Mouse (Mus musculus) cerebellum, postnatal 36 days (tissue): ENCODE measurements around the gene Mcm2.

Source experiments
- DNase-seq, 2 experiments: peaks; one replicate each; pipeline ENCODE4 v3.0.0; 2021 to 2022; ENCODE audit warnings: mixed read lengths in 2 of 2

The Mcm2 gene

DNA sequence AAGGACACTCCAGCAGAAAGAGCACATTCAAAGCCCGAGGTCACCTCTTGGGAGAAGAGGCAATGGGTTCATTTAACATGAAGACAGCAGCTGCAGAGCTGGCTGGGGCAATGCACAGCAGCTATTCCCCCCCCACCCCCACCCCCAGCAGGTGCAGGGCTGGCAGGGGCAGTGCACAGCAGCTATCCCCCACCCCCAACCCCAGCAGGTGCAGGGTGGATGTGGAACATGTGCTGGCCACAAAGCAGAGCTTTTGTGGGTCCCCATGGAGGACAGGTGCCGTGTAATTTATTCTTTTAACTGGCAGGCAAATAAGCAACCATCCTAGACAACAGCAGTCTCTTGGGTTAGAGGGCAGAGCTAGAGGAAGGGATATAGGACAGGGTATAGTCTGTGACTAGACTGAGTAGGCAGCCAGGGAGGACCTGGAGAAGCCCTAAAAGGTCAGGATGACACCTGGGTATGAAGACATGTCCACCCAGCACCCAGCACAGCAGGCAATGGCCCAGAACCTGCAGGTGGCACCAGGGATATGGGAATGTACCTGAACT, 12.1 kb downstream of the Mcm2 start:
- DNase-seq, result no peak

DNA sequence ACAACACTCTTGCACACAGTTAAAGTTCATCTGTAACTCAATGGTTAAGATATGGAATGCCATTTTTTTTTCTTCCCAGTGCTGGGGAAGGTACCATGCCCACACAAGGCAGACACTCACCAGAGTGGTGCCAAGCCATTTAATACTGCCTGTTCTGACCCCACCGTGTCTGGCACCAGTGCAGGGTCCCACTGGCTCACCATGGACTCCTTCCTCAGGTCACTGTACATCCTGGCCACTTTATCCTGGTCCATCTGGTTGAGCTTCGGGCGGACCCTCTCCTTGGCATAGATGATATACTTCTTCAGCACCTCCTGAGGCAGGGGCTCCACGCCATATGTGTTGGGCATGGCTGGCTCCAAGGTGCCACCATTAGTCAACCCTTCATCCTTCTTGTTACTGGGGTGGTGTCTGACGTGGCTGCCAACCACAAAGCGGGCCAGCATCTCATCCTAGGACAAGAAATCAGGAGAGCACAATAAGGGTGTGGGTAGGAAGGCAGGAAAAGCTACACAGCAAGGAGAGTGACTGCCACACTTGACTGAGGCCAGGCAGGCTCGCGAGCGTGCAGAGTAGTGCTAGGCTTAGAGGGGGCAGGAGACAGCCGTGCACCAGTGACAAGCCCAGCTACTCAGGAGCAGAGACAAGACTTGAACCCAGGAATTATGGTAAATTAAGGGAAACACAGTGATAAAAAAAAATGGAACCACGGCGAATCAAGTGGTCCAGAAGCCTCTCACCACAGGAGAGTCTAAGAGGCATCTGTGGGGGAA, 12.8 kb downstream of the Mcm2 start:
- no peak for DNase-seq

GRCm38 (mm10) chr6:88884690-88885089, 13.9 kb downstream of the Mcm2 start:
- DNase-seq, result no peak

GRCm38 (mm10) chr6:88884195-88884594, 14.4 kb downstream of the Mcm2 start:
- DNase-seq, result no peak

GRCm38 (mm10) chr6:88881334-88881733, 17.2 kb downstream of the Mcm2 start:
- DNase-seq, result no peak

- no peak for DNase-seq
Observed at GRCm38 (mm10) chr6:88879471-88879870, 19.1 kb downstream of the Mcm2 start.

GRCm38 (mm10) chr6:88874868-88875508, 23.6 kb downstream of the Mcm2 start, which contains the start of gene Podxl2:
Podxl2 (minus strand) TSS chr6:88875044.
- DNase-seq, result peak; percentile 83 to 89

DNA sequence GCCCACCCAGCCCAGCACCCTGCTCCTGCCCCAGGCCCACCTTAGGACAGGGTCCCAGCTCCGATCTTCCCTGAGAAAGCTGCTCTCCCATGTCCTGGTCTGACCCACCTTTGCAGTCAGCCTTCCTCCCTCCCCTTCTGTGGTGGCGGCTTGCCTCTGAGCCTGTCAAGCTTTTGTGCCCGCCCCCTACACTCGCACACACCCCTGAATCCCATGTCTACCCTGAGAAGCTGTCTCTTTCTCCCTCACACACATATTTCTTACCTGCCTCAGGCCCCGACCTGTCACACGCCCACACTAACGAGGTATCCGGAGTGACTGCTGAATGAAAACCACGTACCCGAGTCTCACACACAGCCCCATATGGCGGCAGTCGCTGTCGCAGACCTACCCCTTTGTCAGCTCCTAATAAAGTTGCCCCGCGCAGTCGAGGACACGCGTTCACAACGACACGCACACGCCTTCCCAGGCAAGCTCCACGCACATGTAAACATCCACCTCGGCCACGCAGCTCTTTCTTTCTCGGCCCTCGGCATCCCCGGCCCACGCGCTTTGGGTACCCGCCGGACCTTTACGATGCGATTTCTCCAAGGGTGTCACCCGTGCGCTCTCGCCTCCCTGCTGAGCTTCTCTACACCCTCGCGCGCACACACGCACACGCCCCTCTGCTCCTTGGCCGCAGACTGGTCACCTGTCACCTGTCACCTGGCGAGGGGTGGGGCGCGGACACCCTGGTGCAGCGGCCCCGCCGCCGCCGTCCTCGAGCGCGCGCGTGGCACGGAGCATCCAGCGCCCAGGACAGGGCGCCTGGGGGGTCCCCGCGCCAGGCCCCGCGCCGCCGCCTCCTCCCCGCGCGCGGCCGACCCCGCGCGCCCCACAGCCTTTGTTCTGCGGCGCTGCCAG, 24.4 kb downstream of the Mcm2 start:
- peak; percentile 50 to 54 for DNase-seq

GRCm38 (mm10) chr6:88872811-88873210, 25.8 kb downstream of the Mcm2 start:
- DNase-seq, result no peak

GRCm38 (mm10) chr6:88871546-88871945, 27.0 kb downstream of the Mcm2 start:
- DNase-seq, result peak in 1 of 2 experiments; percentile 56

- DNase-seq, result peak in 1 of 2 experiments; percentile 53
Observed at GRCm38 (mm10) chr6:88870594-88870993, 28.0 kb downstream of the Mcm2 start.

GRCm38 (mm10) chr6:88869459-88869858, 29.1 kb downstream of the Mcm2 start:
- DNase-seq, result no peak

- no peak for DNase-seq
Observed at GRCm38 (mm10) chr6:88865704-88866103, 32.9 kb downstream of the Mcm2 start.

DNA sequence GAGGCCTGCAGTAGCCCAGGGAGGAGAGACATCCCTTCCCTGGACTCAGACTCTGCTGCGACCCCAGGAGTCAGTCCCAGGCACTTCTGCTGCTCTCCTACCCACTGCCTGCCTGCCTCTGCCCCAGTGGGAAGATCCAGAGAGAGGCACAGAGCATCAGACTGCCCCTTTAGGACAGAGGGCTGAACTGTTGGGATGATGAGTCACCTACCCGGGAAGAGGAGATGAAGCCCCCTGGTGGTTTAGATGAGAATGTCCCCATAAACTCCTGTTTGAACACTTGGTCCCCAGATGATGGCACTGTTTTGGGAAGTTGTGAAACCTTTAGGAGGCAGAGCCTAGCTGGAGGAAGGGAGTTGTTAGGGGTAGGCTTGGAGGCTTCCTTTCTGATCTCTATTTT, 37.7 kb downstream of the Mcm2 start:
- no peak for DNase-seq

- peak in 1 of 2 experiments; percentile 19 for DNase-seq
Observed at GRCm38 (mm10) chr6:88858341-88858740, 40.2 kb downstream of the Mcm2 start.

GRCm38 (mm10) chr6:88857830-88858229, 40.8 kb downstream of the Mcm2 start:
- no peak for DNase-seq

- DNase-seq, result peak; percentile 77 to 79
Observed at GRCm38 (mm10) chr6:88857249-88857648, 41.3 kb downstream of the Mcm2 start.

GRCm38 (mm10) chr6:88855636-88856035, 42.9 kb downstream of the Mcm2 start:
- peak; percentile 61 to 84 for DNase-seq

GRCm38 (mm10) chr6:88854509-88854908, 44.1 kb downstream of the Mcm2 start:
- DNase-seq, result no peak

- peak in 1 of 2 experiments; percentile 49 for DNase-seq
Observed at GRCm38 (mm10) chr6:88850034-88850433, 48.5 kb downstream of the Mcm2 start.

- no peak for DNase-seq
Observed at GRCm38 (mm10) chr6:88849270-88849669, 49.3 kb downstream of the Mcm2 start.

GRCm38 (mm10) chr6:88847571-88847970, 51.0 kb downstream of the Mcm2 start:
- no peak for DNase-seq
